Mouse (Mus musculus) G1E (cell line): ENCODE data around the gene Rhox7a.

Source experiments
- CTCF ChIP-seq: IDR thresholded peaks from 2 replicates; pipeline ENCODE4 v1.5.1; 2012; ENCODE audit warnings: low read depth, low read length, inconsistent platforms, mixed read lengths
- TAL1 ChIP-seq: conservative IDR thresholded peaks from 2 replicates; pipeline ENCODE4 v1.6.1; 2012; ENCODE audit warnings: low read depth, low read length, inconsistent platforms, mixed read lengths

- TF ChIP-seq CTCF (no peak), TAL1 (no peak)
Measured at GRCm38 (mm10) chrX:37871641-37872040, 40.2 kb downstream of the Rhox7a start.
